Mouse (Mus musculus): ENCODE measurements around the gene Card6. TPM values are rescaled to one million over a fixed set of nuclear protein-coding genes. Genes with fewer than 3 reads are reported as not detected.

Card6 gene
- total and polyA plus RNA-seq, 2 experiments from 2014 or later = 0.11 to 0.52 TPM

- H3K9ac ChIP-seq (replicated peaks; ENCODE audit: low read length, poor library complexity, severe bottlenecking) = no peak overlapping the region
- no peak overlapping the region for H3K4me3 ChIP-seq (ENCODE audit: low read depth, low read length)
- ATAC-seq (ENCODE audit: low FRiP score) = peak; percentile 13; the same call in 1 of the 2 replicates
- H3K4me1 ChIP-seq (ENCODE audit: insufficient read depth, low read length) = no peaks in the 10 kb centered on the region
- no peaks in the 10 kb centered on the region for H3K9me3 ChIP-seq (ENCODE audit: low read length)
- WGBS = 80% methylated on average over 6 of the region's 6 CpGs
- no peak for DNase-seq (ENCODE audit: low spot score)
- TF ChIP-seq CTCF (IDR thresholded peaks at IDR 0.05) = no peak
- no peak overlapping the region for H3K4me2 ChIP-seq (ENCODE audit: low read depth, low read length, poor library complexity, severe bottlenecking)
- H3K27ac ChIP-seq (ENCODE audit: low read depth, low read length) = no peak overlapping the region
- H3K27me3 ChIP-seq (ENCODE audit: insufficient read depth, low read length) = no peaks in the 10 kb centered on the region
- no peaks in the 10 kb centered on the region for H3K36me3 ChIP-seq (ENCODE audit: insufficient read depth, low read length)
Observed at GRCm38 (mm10) chr15:5105891-5106290, 2.4 kb downstream of the Card6 start.

DNA sequence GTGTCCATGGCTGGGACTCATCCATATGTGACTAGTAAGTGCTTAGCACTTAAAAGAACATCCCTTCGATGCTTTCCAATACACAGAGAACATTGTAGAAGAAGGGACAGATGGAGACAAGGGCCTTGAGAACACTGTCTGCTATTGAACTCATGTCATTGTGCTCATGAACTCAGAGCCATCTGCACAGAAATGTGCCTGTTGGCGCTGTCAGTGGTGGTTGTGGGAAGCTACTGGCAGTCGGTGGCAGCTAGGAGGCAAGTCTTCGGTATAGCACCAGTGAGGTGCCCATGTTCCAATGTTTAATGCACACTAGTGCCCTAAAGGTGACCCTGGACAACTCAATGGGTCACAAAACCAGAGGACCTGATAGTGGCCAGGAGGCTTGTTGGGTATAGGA lies 6.0 kb downstream of the Card6 start:
- Histone ChIP-seq H3K4me3 (ENCODE audit: low read depth, low read length) (no peak overlapping the region), H3K4me1 (ENCODE audit: insufficient read depth, low read length) (no peaks in the 10 kb centered on the region), H3K27me3 (ENCODE audit: insufficient read depth, low read length) (no peaks in the 10 kb centered on the region), H3K36me3 (ENCODE audit: insufficient read depth, low read length) (no peaks in the 10 kb centered on the region), H3K4me2 (ENCODE audit: low read depth, low read length, poor library complexity, severe bottlenecking) (no peak overlapping the region), H3K9ac (replicated peaks; ENCODE audit: low read length, poor library complexity, severe bottlenecking) (no peak overlapping the region), H3K27ac (ENCODE audit: low read depth, low read length) (no peak overlapping the region), H3K9me3 (ENCODE audit: low read length) (no peaks in the 10 kb centered on the region)
- 93% methylated on average over 4 of the region's 4 CpGs for WGBS
- TF ChIP-seq CTCF (IDR thresholded peaks at IDR 0.05) = no peak
- ATAC-seq (ENCODE audit: low FRiP score) (no peak), DNase-seq (ENCODE audit: low spot score) (no peak)

- no peak overlapping the region for H3K9ac ChIP-seq (replicated peaks; ENCODE audit: low read length, poor library complexity, severe bottlenecking)
- H3K27me3 ChIP-seq (ENCODE audit: insufficient read depth, low read length) = no peaks in the 10 kb centered on the region
- no peaks in the 10 kb centered on the region for H3K4me1 ChIP-seq (ENCODE audit: insufficient read depth, low read length)
- H3K4me2 ChIP-seq (ENCODE audit: low read depth, low read length, poor library complexity, severe bottlenecking) = no peak overlapping the region
- no peaks in the 10 kb centered on the region for H3K36me3 ChIP-seq (ENCODE audit: insufficient read depth, low read length)
- H3K27ac ChIP-seq (ENCODE audit: low read depth, low read length) = no peak overlapping the region
- no peak for TF ChIP-seq CTCF (IDR thresholded peaks at IDR 0.05)
- ATAC-seq (ENCODE audit: low FRiP score) (no peak), DNase-seq (ENCODE audit: low spot score) (no peak)
- 95% methylated on average over 1 of the region's 1 CpGs for WGBS
- H3K9me3 ChIP-seq (ENCODE audit: low read length) = no peaks in the 10 kb centered on the region
- no peak overlapping the region for H3K4me3 ChIP-seq (ENCODE audit: low read depth, low read length)
Observed at GRCm38 (mm10) chr15:5097376-5097775, 11.0 kb downstream of the Card6 start.

DNA sequence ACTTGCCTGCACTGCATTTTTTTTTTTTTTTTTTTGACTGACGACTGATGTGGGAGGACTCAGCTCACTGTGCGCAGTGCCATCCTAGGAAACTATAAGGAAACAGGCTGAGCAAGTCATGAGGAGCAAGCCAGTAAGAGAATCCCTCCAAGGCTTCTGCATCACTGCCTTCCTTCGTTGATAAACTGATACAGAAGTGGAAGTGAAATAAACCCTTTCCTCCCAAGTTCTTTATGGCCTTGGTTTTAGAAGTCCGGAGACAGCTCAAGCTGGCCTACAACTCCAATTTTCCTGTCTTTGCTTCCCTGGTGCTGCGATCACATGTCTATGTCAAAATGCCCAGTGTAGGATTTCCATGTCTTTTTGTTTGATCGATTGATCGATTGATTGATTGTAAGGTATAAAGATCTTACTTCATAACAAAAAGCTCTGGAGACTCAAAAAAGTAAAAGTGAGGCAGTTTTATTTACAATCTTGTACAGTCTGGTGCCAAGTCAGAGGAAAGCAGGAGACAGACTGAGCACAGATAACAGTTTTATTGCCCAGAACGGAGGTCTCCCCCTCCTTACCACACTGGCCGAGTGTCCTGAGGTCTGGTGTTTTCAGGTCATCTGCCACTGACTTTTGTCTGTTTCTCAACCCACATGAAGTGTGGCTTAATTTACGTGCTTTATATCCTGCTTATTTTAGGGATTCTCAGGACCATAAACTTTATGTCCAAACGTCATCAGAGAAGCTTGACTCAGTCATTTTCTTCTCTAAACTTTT lies 12.6 kb downstream of the Card6 start:
- H3K4me2 ChIP-seq (ENCODE audit: low read depth, low read length, poor library complexity, severe bottlenecking) = no peak overlapping the region
- H3K27ac ChIP-seq (ENCODE audit: low read depth, low read length) = no peak overlapping the region
- no peaks in the 10 kb centered on the region for H3K4me1 ChIP-seq (ENCODE audit: insufficient read depth, low read length)
- no peaks in the 10 kb centered on the region for H3K36me3 ChIP-seq (ENCODE audit: insufficient read depth, low read length)
- no peak overlapping the region for H3K9ac ChIP-seq (replicated peaks; ENCODE audit: low read length, poor library complexity, severe bottlenecking)
- H3K27me3 ChIP-seq (ENCODE audit: insufficient read depth, low read length) = no peaks in the 10 kb centered on the region
- 92% methylated on average over 11 of the region's 11 CpGs for WGBS
- no peaks in the 10 kb centered on the region for H3K9me3 ChIP-seq (ENCODE audit: low read length)
- DNase-seq (ENCODE audit: low spot score) (no peak), ATAC-seq (ENCODE audit: low FRiP score) (no peak)
- H3K4me3 ChIP-seq (ENCODE audit: low read depth, low read length) = no peak overlapping the region
- no peak for TF ChIP-seq CTCF (IDR thresholded peaks at IDR 0.05)

DNA sequence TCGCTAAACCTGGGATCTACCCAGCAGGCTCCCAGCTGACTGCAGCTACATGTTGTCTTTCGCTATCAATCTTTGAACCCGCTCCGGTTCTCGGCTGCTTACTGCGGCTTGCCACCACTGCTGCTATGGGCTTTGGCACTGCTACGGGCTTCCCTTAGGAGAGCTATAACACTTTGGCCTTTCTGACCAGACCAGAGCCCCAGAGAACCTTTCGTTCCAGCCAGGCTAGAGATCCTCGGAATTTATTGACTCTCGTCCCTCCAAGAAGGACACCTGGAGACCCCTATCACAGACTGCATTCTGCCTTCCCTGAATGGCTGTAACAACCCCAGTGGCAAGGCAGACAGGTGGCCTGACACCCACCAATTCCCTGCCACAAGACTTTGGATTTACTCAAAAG lies 18.2 kb downstream of the Card6 start:
- no peak overlapping the region for H3K9ac ChIP-seq (replicated peaks; ENCODE audit: low read length, poor library complexity, severe bottlenecking)
- H3K4me2 ChIP-seq (ENCODE audit: low read depth, low read length, poor library complexity, severe bottlenecking) = no peak overlapping the region
- TF ChIP-seq CTCF (IDR thresholded peaks at IDR 0.05) = no peak
- no peak overlapping the region for H3K4me3 ChIP-seq (ENCODE audit: low read depth, low read length)
- ATAC-seq (ENCODE audit: low FRiP score) (no peak), DNase-seq (ENCODE audit: low spot score) (no peak)
- no peaks in the 10 kb centered on the region for H3K36me3 ChIP-seq (ENCODE audit: insufficient read depth, low read length)
- H3K9me3 ChIP-seq (ENCODE audit: low read length) = no peaks in the 10 kb centered on the region
- H3K27ac ChIP-seq (ENCODE audit: low read depth, low read length) = no peak overlapping the region
- 94% methylated on average over 10 of the region's 10 CpGs for WGBS
- H3K27me3 ChIP-seq (ENCODE audit: insufficient read depth, low read length) = no peaks in the 10 kb centered on the region
- no peaks in the 10 kb centered on the region for H3K4me1 ChIP-seq (ENCODE audit: insufficient read depth, low read length)

DNA sequence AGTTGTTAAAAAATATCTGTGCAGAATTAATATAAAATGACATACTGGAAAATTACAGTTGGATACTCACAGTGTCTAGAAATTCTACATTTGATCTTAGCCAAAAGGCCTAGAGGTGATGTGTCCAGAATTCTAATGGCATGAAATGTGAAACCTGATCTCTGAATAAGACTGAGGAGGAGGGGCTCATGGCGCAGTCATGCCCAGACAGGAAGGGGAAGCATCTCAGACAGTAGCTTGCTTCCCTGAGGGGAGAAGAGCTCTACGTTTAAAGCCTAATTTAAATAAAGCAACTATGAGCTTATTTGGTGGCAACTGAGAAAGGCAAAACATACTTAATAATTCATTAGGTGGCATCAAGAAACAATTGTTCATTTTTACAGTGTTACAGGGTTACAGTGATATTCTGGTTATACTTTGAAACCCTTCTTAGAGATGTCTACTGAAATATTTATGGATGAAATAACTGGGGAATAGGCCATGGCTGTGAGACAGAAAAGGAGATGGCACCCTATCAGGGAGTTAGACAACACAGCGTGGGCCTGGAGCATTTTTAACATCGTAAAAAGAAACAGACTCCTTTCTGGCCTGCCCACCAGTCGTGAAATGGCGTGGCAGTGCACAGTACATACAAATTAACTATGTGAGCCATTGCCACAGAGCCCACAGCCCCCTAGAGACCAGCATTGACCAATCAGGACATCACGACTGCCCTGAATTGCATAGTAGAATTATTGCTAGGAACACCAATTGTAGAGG lies 19.3 kb downstream of the Card6 start:
- H3K4me3 ChIP-seq (ENCODE audit: low read depth, low read length) = no peak overlapping the region
- H3K9ac ChIP-seq (replicated peaks; ENCODE audit: low read length, poor library complexity, severe bottlenecking) = no peak overlapping the region
- no peaks in the 10 kb centered on the region for H3K27me3 ChIP-seq (ENCODE audit: insufficient read depth, low read length)
- no peaks in the 10 kb centered on the region for H3K9me3 ChIP-seq (ENCODE audit: low read length)
- TF ChIP-seq CTCF (IDR thresholded peaks at IDR 0.05) = no peak
- ATAC-seq (ENCODE audit: low FRiP score) (peak; percentile 89), DNase-seq (ENCODE audit: low spot score) (no peak)
- WGBS = 41% methylated on average over 7 of the region's 7 CpGs
- H3K27ac ChIP-seq (ENCODE audit: low read depth, low read length) = no peak overlapping the region
- no peak overlapping the region for H3K4me2 ChIP-seq (ENCODE audit: low read depth, low read length, poor library complexity, severe bottlenecking)
- no peaks in the 10 kb centered on the region for H3K4me1 ChIP-seq (ENCODE audit: insufficient read depth, low read length)
- no peaks in the 10 kb centered on the region for H3K36me3 ChIP-seq (ENCODE audit: insufficient read depth, low read length)

Measured in midbrain, postnatal 0 days (tissue).